Mouse (Mus musculus): ENCODE measurements around the gene Olfr1152. TPM values are rescaled to one million over a fixed set of nuclear protein-coding genes. Genes with fewer than 3 reads are reported as not detected.

Gene Olfr1152
- not detected in 2 replicates for polyA plus RNA-seq (2015; fragmentation: Nextera tagmentation; extraction: Ambion mirVana)

GRCm38 (mm10) chr2:87866192-87866591, at the start of gene Olfr1152:
Gene Olfr1152 (plus strand): TSS chr2:87866492.
- no peak within 1 kb of the TSS for H3K4me3 ChIP-seq (replicated peaks)
- no peaks in the 10 kb centered on the region for H3K27me3 ChIP-seq (replicated peaks)
- H3K36me3 ChIP-seq = no peaks in the 10 kb centered on the region
- H3K4me1 ChIP-seq = no peaks in the 10 kb centered on the region
- no peak within 1 kb of the TSS for H3K27ac ChIP-seq (replicated peaks)
- no peak within 1 kb of the TSS for H3K9ac ChIP-seq (replicated peaks)
- no peak for ATAC-seq (ENCODE audit: low FRiP score)
- no peak within 1 kb of the TSS for H3K4me2 ChIP-seq
- H3K9me3 ChIP-seq (replicated peaks) = no peaks in the 10 kb centered on the region

- WGBS = 93% methylated on average over 1 of the region's 1 CpGs
- Histone ChIP-seq H3K4me2 (no peak within 1 kb of the TSS), H3K36me3 (no peaks in the 10 kb centered on the region), H3K9ac (replicated peaks) (no peak within 1 kb of the TSS), H3K9me3 (replicated peaks) (no peaks in the 10 kb centered on the region), H3K4me3 (replicated peaks) (no peak within 1 kb of the TSS), H3K27ac (replicated peaks) (no peak within 1 kb of the TSS), H3K27me3 (replicated peaks) (no peaks in the 10 kb centered on the region), H3K4me1 (no peaks in the 10 kb centered on the region)
- no peak for ATAC-seq (ENCODE audit: low FRiP score)
These were observed 36.1 kb upstream of the Olfr1152 start, which contains the start of gene Olfr1148 for GRCm38 (mm10) chr2:87830233-87830632. Gene Olfr1148 (plus strand): TSS chr2:87830533.

GRCm38 (mm10) chr2:87843693-87844092, 22.6 kb upstream of the Olfr1152 start, which contains the start of gene Olfr1150-ps1:
Gene Olfr1150-ps1 (plus strand): TSS chr2:87843993.
- no peak for ATAC-seq (ENCODE audit: low FRiP score)

GRCm38 (mm10) chr2:87855562-87855961, 10.7 kb upstream of the Olfr1152 start, which contains the start of gene Olfr1151:
Gene Olfr1151 (plus strand): TSS chr2:87855862.
- ATAC-seq (ENCODE audit: low FRiP score) = no peak
- H3K36me3 ChIP-seq = no peaks in the 10 kb centered on the region
- no peaks in the 10 kb centered on the region for H3K27me3 ChIP-seq (replicated peaks)
- H3K4me3 ChIP-seq (replicated peaks) = no peak within 1 kb of the TSS
- H3K9me3 ChIP-seq (replicated peaks) = no peaks in the 10 kb centered on the region
- 94% methylated on average over 1 of the region's 1 CpGs for WGBS
- no peak within 1 kb of the TSS for H3K4me2 ChIP-seq
- no peak within 1 kb of the TSS for H3K27ac ChIP-seq (replicated peaks)
- H3K9ac ChIP-seq (replicated peaks) = no peak within 1 kb of the TSS
- H3K4me1 ChIP-seq = no peaks in the 10 kb centered on the region

More at GRCm38 (mm10) chr2:87843693-87844092, 22.6 kb upstream of the Olfr1152 start, which contains the start of gene Olfr1150-ps1:
- WGBS = 76% methylated on average over 1 of the region's 1 CpGs
- H3K4me2 ChIP-seq = no peak within 1 kb of the TSS
- H3K9ac ChIP-seq (replicated peaks) = no peak within 1 kb of the TSS
- H3K9me3 ChIP-seq (replicated peaks) = no peaks in the 10 kb centered on the region
- no peaks in the 10 kb centered on the region for H3K27me3 ChIP-seq (replicated peaks)
- no peaks in the 10 kb centered on the region for H3K4me1 ChIP-seq
- H3K4me3 ChIP-seq (replicated peaks) = no peak within 1 kb of the TSS
- H3K36me3 ChIP-seq = no peaks in the 10 kb centered on the region
- H3K27ac ChIP-seq (replicated peaks) = no peak within 1 kb of the TSS

- Histone ChIP-seq H3K27ac (replicated peaks) (no peak within 1 kb of the TSS), H3K9me3 (replicated peaks) (no peaks in the 10 kb centered on the region), H3K27me3 (replicated peaks) (no peaks in the 10 kb centered on the region), H3K4me2 (no peak within 1 kb of the TSS), H3K4me1 (no peaks in the 10 kb centered on the region), H3K4me3 (replicated peaks) (no peak within 1 kb of the TSS), H3K36me3 (no peaks in the 10 kb centered on the region), H3K9ac (replicated peaks) (no peak within 1 kb of the TSS)
- ATAC-seq (ENCODE audit: low FRiP score) = no peak
- 80% methylated on average over 1 of the region's 1 CpGs for WGBS
These were observed 28.4 kb downstream of the Olfr1152 start, which contains the start of gene Olfr1153 for GRCm38 (mm10) chr2:87894662-87895061. Gene Olfr1153 (plus strand): TSS chr2:87894962.

- Histone ChIP-seq H3K27me3 (replicated peaks) (no peaks in the 10 kb centered on the region), H3K9me3 (replicated peaks) (no peaks in the 10 kb centered on the region), H3K4me3 (replicated peaks) (no peak within 1 kb of the TSS), H3K27ac (replicated peaks) (no peak within 1 kb of the TSS), H3K9ac (replicated peaks) (no peak within 1 kb of the TSS), H3K4me1 (no peaks in the 10 kb centered on the region), H3K36me3 (no peaks in the 10 kb centered on the region), H3K4me2 (no peak within 1 kb of the TSS)
- no peak for ATAC-seq (ENCODE audit: low FRiP score)
- WGBS = 83% methylated on average over 1 of the region's 1 CpGs
These were observed 38.8 kb downstream of the Olfr1152 start, which contains the start of gene Olfr1154 for GRCm38 (mm10) chr2:87905066-87905465. Gene Olfr1154 (minus strand): TSS chr2:87905166.

Other genes with a start within 250 kb of the Olfr1152 start
- gene Olfr1131, start 239.4 kb upstream of the Olfr1152 start, polyA plus RNA-seq (2015; fragmentation: Nextera tagmentation; extraction: Ambion mirVana) = not detected in 2 replicates
- not detected in 2 replicates for gene Olfr1132, start 229.0 kb upstream of the Olfr1152 start, polyA plus RNA-seq (2015; fragmentation: Nextera tagmentation; extraction: Ambion mirVana)
- not detected in 2 replicates for gene Olfr1133, start 219.1 kb upstream of the Olfr1152 start, polyA plus RNA-seq (2015; fragmentation: Nextera tagmentation; extraction: Ambion mirVana)
- gene Olfr1134, start 208.0 kb upstream of the Olfr1152 start, polyA plus RNA-seq (2015; fragmentation: Nextera tagmentation; extraction: Ambion mirVana) = not detected in 2 replicates
- gene Olfr1135, start 192.8 kb upstream of the Olfr1152 start, polyA plus RNA-seq (2015; fragmentation: Nextera tagmentation; extraction: Ambion mirVana) = not detected in 2 replicates
- gene Olfr1136, start 172.5 kb upstream of the Olfr1152 start, polyA plus RNA-seq (2015; fragmentation: Nextera tagmentation; extraction: Ambion mirVana) = not detected in 2 replicates
- not detected in 2 replicates for gene Olfr1137, start 153.3 kb upstream of the Olfr1152 start, polyA plus RNA-seq (2015; fragmentation: Nextera tagmentation; extraction: Ambion mirVana)
- gene Olfr1138, start 126.5 kb upstream of the Olfr1152 start, polyA plus RNA-seq (2015; fragmentation: Nextera tagmentation; extraction: Ambion mirVana) = not detected in 2 replicates
- not detected in 2 replicates for gene Olfr1140, start 122.7 kb upstream of the Olfr1152 start, polyA plus RNA-seq (2015; fragmentation: Nextera tagmentation; extraction: Ambion mirVana)
- not detected in 2 replicates for gene Olfr1141, start 112.5 kb upstream of the Olfr1152 start, polyA plus RNA-seq (2015; fragmentation: Nextera tagmentation; extraction: Ambion mirVana)
- not detected in 2 replicates for gene Olfr152, start 87.0 kb upstream of the Olfr1152 start, polyA plus RNA-seq (2015; fragmentation: Nextera tagmentation; extraction: Ambion mirVana)
- not detected in 2 replicates for gene Olfr1143, start 65.9 kb upstream of the Olfr1152 start, polyA plus RNA-seq (2015; fragmentation: Nextera tagmentation; extraction: Ambion mirVana)
- not detected in 2 replicates for gene Olfr1145, start 56.7 kb upstream of the Olfr1152 start, polyA plus RNA-seq (2015; fragmentation: Nextera tagmentation; extraction: Ambion mirVana)
- not detected in 2 replicates for gene Olfr1148, start 36.0 kb upstream of the Olfr1152 start, polyA plus RNA-seq (2015; fragmentation: Nextera tagmentation; extraction: Ambion mirVana)
- not detected in 2 replicates for gene Olfr1150-ps1, start 22.5 kb upstream of the Olfr1152 start, polyA plus RNA-seq (2015; fragmentation: Nextera tagmentation; extraction: Ambion mirVana)
- not detected in 2 replicates for gene Olfr1151, start 10.6 kb upstream of the Olfr1152 start, polyA plus RNA-seq (2015; fragmentation: Nextera tagmentation; extraction: Ambion mirVana)
- not detected in 2 replicates for gene Olfr1153, start 28.5 kb downstream of the Olfr1152 start, polyA plus RNA-seq (2015; fragmentation: Nextera tagmentation; extraction: Ambion mirVana)
- gene Olfr1154, start 38.7 kb downstream of the Olfr1152 start, polyA plus RNA-seq (2015; fragmentation: Nextera tagmentation; extraction: Ambion mirVana) = not detected in 2 replicates
- not detected in 2 replicates for gene Olfr1155, start 78.6 kb downstream of the Olfr1152 start, polyA plus RNA-seq (2015; fragmentation: Nextera tagmentation; extraction: Ambion mirVana)
- gene Olfr1156, start 86.6 kb downstream of the Olfr1152 start, polyA plus RNA-seq (2015; fragmentation: Nextera tagmentation; extraction: Ambion mirVana) = not detected in 2 replicates
- not detected in 2 replicates for gene Olfr1157, start 101.8 kb downstream of the Olfr1152 start, polyA plus RNA-seq (2015; fragmentation: Nextera tagmentation; extraction: Ambion mirVana)
- gene Olfr74, start 108.2 kb downstream of the Olfr1152 start, polyA plus RNA-seq (2015; fragmentation: Nextera tagmentation; extraction: Ambion mirVana) = not detected in 2 replicates
- gene Olfr1158, start 123.6 kb downstream of the Olfr1152 start, polyA plus RNA-seq (2015; fragmentation: Nextera tagmentation; extraction: Ambion mirVana) = not detected in 2 replicates
- gene Olfr1160, start 141.8 kb downstream of the Olfr1152 start, polyA plus RNA-seq (2015; fragmentation: Nextera tagmentation; extraction: Ambion mirVana) = not detected in 2 replicates
- gene Olfr1161, start 156.3 kb downstream of the Olfr1152 start, polyA plus RNA-seq (2015; fragmentation: Nextera tagmentation; extraction: Ambion mirVana) = not detected in 2 replicates
- gene Olfr73, start 171.2 kb downstream of the Olfr1152 start, polyA plus RNA-seq (2015; fragmentation: Nextera tagmentation; extraction: Ambion mirVana) = not detected in 2 replicates
- not detected in 2 replicates for gene Olfr1162, start 184.6 kb downstream of the Olfr1152 start, polyA plus RNA-seq (2015; fragmentation: Nextera tagmentation; extraction: Ambion mirVana)
- not detected in 2 replicates for gene Olfr1163, start 205.3 kb downstream of the Olfr1152 start, polyA plus RNA-seq (2015; fragmentation: Nextera tagmentation; extraction: Ambion mirVana)
- gene Olfr1164, start 227.5 kb downstream of the Olfr1152 start, polyA plus RNA-seq (2015; fragmentation: Nextera tagmentation; extraction: Ambion mirVana) = not detected in 2 replicates

Measured in neural tube, embryonic 15.5 days (tissue).